Mouse (Mus musculus): Measurements from ENCODE around the gene Trp63.

Trp63 gene

DNA sequence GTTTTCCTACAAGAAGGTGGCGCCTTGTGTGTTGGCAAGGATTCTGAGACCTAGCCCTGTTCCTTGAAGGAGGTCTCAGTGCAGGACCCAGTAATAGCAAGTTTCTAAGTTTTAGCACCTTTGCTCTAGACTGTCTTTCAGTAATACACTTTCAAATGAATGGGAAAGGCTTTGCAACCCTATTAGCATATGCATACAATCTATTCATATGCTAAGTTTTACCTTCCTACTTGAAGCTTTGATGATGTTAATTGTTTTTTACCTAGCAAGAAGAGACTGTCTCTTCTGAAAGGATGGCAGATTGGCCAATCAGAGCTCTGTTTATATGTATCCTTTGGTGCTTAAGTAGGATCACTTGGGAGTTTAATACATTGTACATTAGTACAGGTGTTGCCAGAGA is 187.9 kb downstream of the Trp63 start:
- no peak for DNase-seq (ENCODE audit: low read depth)

GRCm38 (mm10) chr16:25875681-25876080 is 192.1 kb downstream of the Trp63 start:
- DNase-seq (ENCODE audit: low read depth) = no peak

- DNase-seq (ENCODE audit: low read depth) = no peak
Observed at GRCm38 (mm10) chr16:25877416-25877965, 193.9 kb downstream of the Trp63 start.

DNA sequence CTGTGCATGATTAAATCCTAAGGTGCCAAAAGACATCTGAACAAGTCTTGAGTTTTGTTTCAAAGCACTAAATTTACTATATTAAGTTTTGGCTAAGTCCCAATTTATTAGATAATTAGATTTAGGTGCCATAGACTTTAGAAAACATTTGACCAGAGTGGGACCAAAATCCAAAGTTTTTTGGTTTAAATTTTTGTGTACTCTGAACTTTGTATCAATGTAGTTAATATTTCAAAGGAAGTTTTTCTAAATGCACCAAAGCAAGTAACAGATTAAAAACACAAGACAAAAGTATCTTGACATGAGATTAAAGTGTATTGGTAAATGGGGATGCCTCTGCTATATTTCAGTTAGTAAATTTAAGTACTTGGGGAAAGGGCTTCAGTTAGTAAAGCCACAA is 194.6 kb downstream of the Trp63 start:
- no peak for DNase-seq (ENCODE audit: low read depth)

- DNase-seq (ENCODE audit: low read depth) = no peak
Observed at GRCm38 (mm10) chr16:25899071-25899470, 215.5 kb downstream of the Trp63 start.

DNA sequence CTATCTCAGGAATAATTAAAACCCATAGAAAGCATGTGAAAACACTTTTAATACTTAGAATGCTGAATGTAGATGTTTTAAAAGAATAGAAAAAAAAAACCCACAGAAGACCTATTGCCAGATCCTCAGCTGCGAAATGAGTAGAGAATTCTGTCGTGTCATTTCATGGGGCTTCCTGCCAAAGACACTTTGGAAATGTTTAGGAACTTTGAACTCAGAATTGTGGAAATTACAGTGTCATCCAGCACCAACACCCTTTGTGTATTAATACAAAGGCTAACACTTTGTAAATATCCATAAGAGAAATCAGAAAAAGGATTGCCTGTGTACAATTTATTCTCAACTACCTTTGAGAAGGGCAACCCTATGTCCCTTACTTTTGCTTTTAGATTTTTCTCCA is 216.1 kb downstream of the Trp63 start:
- no peak for DNase-seq (ENCODE audit: low read depth)

DNA sequence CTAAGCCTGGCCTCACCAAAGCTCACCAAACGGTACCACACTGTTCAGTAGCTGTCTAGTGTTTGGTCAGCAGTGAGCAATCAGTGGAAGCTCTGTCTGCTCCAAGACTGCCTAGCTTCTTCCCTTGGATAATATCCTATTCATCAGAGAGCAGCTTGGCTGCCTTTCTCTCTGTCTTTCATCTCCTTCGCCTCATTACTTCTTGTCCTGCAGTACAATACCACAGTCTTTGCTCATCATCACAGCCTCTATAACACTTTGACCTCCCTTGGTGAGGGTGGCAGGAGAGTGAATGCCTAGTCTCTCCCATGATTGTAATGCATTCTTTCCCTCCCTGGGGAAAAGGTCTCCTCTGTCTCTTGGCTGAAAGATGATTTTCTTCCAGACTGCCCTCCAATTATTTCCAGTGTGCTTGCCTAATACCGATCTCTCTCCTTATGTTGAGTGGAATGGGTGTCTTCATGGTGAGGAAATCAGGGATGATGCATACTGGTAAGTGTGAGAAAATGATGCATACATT is 216.9 kb downstream of the Trp63 start:
- DNase-seq (ENCODE audit: low read depth) = peak; percentile 62

DNA sequence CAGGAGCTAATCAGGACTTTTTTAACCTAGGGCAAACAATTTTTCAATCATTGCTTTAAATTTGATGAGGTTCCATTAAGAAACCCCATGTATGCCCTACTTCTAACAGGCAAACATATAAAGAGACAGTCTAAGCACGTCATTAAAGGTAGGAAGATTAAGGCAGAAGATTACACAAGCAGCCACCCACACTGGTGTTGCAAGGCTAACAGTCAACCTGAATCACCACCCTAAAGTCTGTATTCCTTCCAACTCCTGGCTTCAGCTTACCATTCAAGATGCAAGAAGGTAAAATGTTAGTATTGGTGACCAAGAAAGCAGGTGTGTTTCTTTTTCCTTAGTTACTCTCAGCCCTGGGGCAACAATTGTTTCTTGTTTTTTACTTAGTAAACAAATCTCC is 228.6 kb downstream of the Trp63 start:
- DNase-seq (ENCODE audit: low read depth) = peak; percentile 9

DNA sequence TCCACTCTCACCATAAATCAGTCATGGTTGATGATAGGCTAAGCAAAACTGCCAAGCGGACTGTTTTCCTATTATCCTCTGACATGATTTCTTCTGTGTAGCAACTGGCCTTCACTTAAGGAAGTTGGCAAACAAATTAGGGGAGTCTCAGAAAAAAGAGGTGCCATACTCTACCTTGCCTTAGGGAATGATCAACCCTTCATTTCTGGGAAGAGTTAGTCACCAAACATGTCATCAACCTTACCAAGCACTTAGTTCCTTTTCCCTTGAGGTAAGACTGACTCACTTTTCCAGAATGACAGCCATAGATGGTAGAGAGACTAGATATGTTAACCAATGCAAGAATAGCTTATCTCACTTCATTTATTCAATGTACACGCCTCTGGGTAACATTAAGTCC is 250.6 kb downstream of the Trp63 start:
- peak; percentile 35 for DNase-seq (ENCODE audit: low read depth)
